Mouse (Mus musculus) thymus, adult 18-20 months (tissue): ENCODE measurements around the gene Nolc1.

Source experiments
- DNase-seq, 2 experiments: peaks; one replicate each; pipeline ENCODE4 v3.0.0; 2022; ENCODE audit warnings: mixed read lengths in 2 of 2

The Nolc1 gene

GRCm38 (mm10) chr19:46075616-46076607, at the start of gene Nolc1:
Nolc1 (plus strand) TSS chr19:46075863.
- peak; percentile 99 for DNase-seq

GRCm38 (mm10) chr19:46026567-46026966, 49.1 kb upstream of the Nolc1 start:
- DNase-seq = no peak

- no peak for DNase-seq
Measured at GRCm38 (mm10) chr19:46028747-46029320, 46.8 kb upstream of the Nolc1 start.

GRCm38 (mm10) chr19:46029652-46030051, 46.0 kb upstream of the Nolc1 start:
- DNase-seq = no peak

- no peak for DNase-seq
Measured at GRCm38 (mm10) chr19:46030196-46030983, 45.3 kb upstream of the Nolc1 start.

- DNase-seq = no peak
Measured at GRCm38 (mm10) chr19:46031689-46032432, 43.8 kb upstream of the Nolc1 start.

GRCm38 (mm10) chr19:46032731-46033510, 42.7 kb upstream of the Nolc1 start:
- no peak for DNase-seq

GRCm38 (mm10) chr19:46033911-46034310, 41.8 kb upstream of the Nolc1 start:
- DNase-seq = no peak

GRCm38 (mm10) chr19:46035971-46036370, 39.7 kb upstream of the Nolc1 start:
- no peak for DNase-seq

- DNase-seq = no peak
Measured at GRCm38 (mm10) chr19:46036477-46037242, 39.0 kb upstream of the Nolc1 start.

GRCm38 (mm10) chr19:46037243-46037924, 38.3 kb upstream of the Nolc1 start:
- DNase-seq = peak; percentile 61 to 74

- DNase-seq = peak; percentile 55 to 65
Measured at GRCm38 (mm10) chr19:46037925-46038850, 37.5 kb upstream of the Nolc1 start.

GRCm38 (mm10) chr19:46038851-46039260, 36.8 kb upstream of the Nolc1 start:
- DNase-seq = peak; percentile 43 to 58

- DNase-seq = peak; percentile 88 to 90
Measured at GRCm38 (mm10) chr19:46039478-46039877, 36.2 kb upstream of the Nolc1 start.

GRCm38 (mm10) chr19:46040149-46040902, 35.3 kb upstream of the Nolc1 start:
- DNase-seq = peak; percentile 40 to 73

GRCm38 (mm10) chr19:46041299-46041932, 34.2 kb upstream of the Nolc1 start:
- DNase-seq = no peak

- DNase-seq = peak; percentile 58 to 64
Measured at GRCm38 (mm10) chr19:46041933-46042475, 33.7 kb upstream of the Nolc1 start.
